19 mouse cellular contexts compared by ENCODE assay signal in genomic region chr19:26979322-26979721, GRCm38 (mm10).
"Had no signal": no experiment of that assay in that cellular context is flagged by ENCODE, and none has a peak within 500 bp of the region (broad histone marks: within the 10 kb centered on the region; RNA-seq: fewer than 3 reads in every experiment).

No protein-coding gene starts in this region.

- H3K27me3 ChIP-seq: liver, embryonic 15.5 days; lung, embryonic 15.5 days; neural tube, embryonic 13.5 days; neural tube, embryonic 15.5 days had no signal

- ATAC-seq: liver, postnatal 0 days; lung, postnatal 0 days; midbrain, embryonic 16.5 days had no signal

- H3K9me3 ChIP-seq: liver, embryonic 15.5 days; lung, embryonic 15.5 days; midbrain, embryonic 10.5 days; neural tube, embryonic 13.5 days; neural tube, embryonic 15.5 days had no signal

- H3K4me1 ChIP-seq: liver, embryonic 15.5 days; lung, embryonic 15.5 days had no signal

- H3K27ac ChIP-seq: liver, embryonic 15.5 days; lung, embryonic 15.5 days; neural tube, embryonic 15.5 days had no signal

- H3K36me3 ChIP-seq: liver, embryonic 15.5 days; lung, embryonic 15.5 days; midbrain, embryonic 10.5 days; neural tube, embryonic 13.5 days; neural tube, embryonic 15.5 days had no signal

- H3K4me3 ChIP-seq: liver, embryonic 15.5 days; lung, embryonic 15.5 days; midbrain, embryonic 10.5 days; myocyte; neural tube, embryonic 13.5 days; neural tube, embryonic 15.5 days had no signal

- H3K9ac ChIP-seq: liver, embryonic 15.5 days; liver, postnatal 0 days; lung, embryonic 15.5 days; neural tube, embryonic 13.5 days; neural tube, embryonic 15.5 days had no signal

- DNase-seq: liver, postnatal 0 days; lung, adult 2 months; lung, postnatal 4 days; midbrain, embryonic 14.5 days; right cerebral cortex, adult 18-20 months; right cerebral cortex, postnatal 25 days; right cerebral cortex, postnatal 4 days; spleen, adult 18-20 months; thymus, adult 18-20 months; thymus, postnatal 14 days; thymus, postnatal 36 days had no signal

- H3K4me2 ChIP-seq: liver, embryonic 15.5 days; lung, embryonic 15.5 days; neural tube, embryonic 13.5 days; neural tube, embryonic 15.5 days had no signal
